18 mouse cellular contexts compared by ENCODE assay signal in genomic region chr9:7795581-7795980, GRCm38 (mm10).
"Had no signal": no experiment of that assay in that cellular context is flagged by ENCODE, and none has a peak within 500 bp of the region (broad histone marks: within the 10 kb centered on the region; RNA-seq: fewer than 3 reads in every experiment).

No protein-coding gene starts in this region.

- DNase-seq: kidney, adult 9 months; kidney, postnatal 25 days; layer of hippocampus, adult 9-11 months; liver, embryonic 13.5 days; lung, adult 2 months; lung, postnatal 14 days; right cerebral cortex, adult 18-20 months; right cerebral cortex, postnatal 14 days; right cerebral cortex, postnatal 4 days; thymus, adult 2 months; thymus, postnatal 14 days; thymus, postnatal 4 days had no signal

- H3K4me3 ChIP-seq: layer of hippocampus, adult 2 months; liver, embryonic 13.5 days; midbrain, embryonic 13.5 days; neural tube, embryonic 12.5 days; neural tube, embryonic 15.5 days had no signal

- H3K27me3 ChIP-seq: liver, embryonic 13.5 days; midbrain, embryonic 13.5 days; neural tube, embryonic 12.5 days; neural tube, embryonic 15.5 days had no signal

- H3K4me1 ChIP-seq: neural tube, embryonic 12.5 days; neural tube, embryonic 15.5 days had no signal

- H3K27ac ChIP-seq: kidney, postnatal 0 days; layer of hippocampus, adult 2 months; liver, embryonic 13.5 days; midbrain, embryonic 13.5 days; neural tube, embryonic 12.5 days; neural tube, embryonic 15.5 days; stomach, postnatal 0 days had no signal

- H3K4me2 ChIP-seq: liver, embryonic 13.5 days; midbrain, embryonic 13.5 days; neural tube, embryonic 12.5 days; neural tube, embryonic 15.5 days had no signal

- H3K9ac ChIP-seq: liver, embryonic 13.5 days; midbrain, embryonic 13.5 days; neural tube, embryonic 12.5 days; neural tube, embryonic 15.5 days had no signal

- H3K9me3 ChIP-seq: liver, embryonic 13.5 days; midbrain, embryonic 13.5 days; neural tube, embryonic 12.5 days; neural tube, embryonic 15.5 days had no signal
